Mouse (Mus musculus) forebrain, embryonic 12.5 days (tissue): ENCODE measurements around the gene Gm8857. TPM values are rescaled to one million over a fixed set of nuclear protein-coding genes. Genes with fewer than 3 reads are reported as not detected.
"Not testable (repeated sequence)": the region's sequence is repeated elsewhere in the genome, so short reads cannot be mapped to it uniquely, and the experiment has no call there.

ENCODE experiments used
- ATAC-seq: fragments of 200-750 bp; cut with Nextera tagmentation; 2 replicates; pipeline ENCODE4 v1.8.0; 2017; ENCODE audit warnings: moderate TSS enrichment; ENCODE audit not compliant: low FRiP score
- H3K27ac ChIP-seq: fragments of 300-500 bp; sonication (generic); 2 replicates; pipeline ENCODE4 v1.5.1; 2016; ENCODE audit warnings: mild to moderate bottlenecking
- H3K27me3 ChIP-seq: fragments of 300-500 bp; sonication (generic); 2 replicates; pipeline ENCODE4 v1.6.1; 2016; ENCODE audit warnings: mild to moderate bottlenecking
- H3K36me3 ChIP-seq: fragments of 300-500 bp; sonication (generic); replicated peaks from 2 replicates; pipeline ENCODE4 v1.6.1; 2016; ENCODE audit warnings: mild to moderate bottlenecking
- H3K4me1 ChIP-seq: fragments of 300-500 bp; sonication (generic); 2 replicates; pipeline ENCODE4 v1.6.1; 2016
- H3K4me2 ChIP-seq: fragments of 300-500 bp; sonication (generic); 2 replicates; pipeline ENCODE4 v1.6.1; 2016; ENCODE audit warnings: mild to moderate bottlenecking, moderate library complexity
- H3K4me3 ChIP-seq: fragments of 300-500 bp; sonication (generic); replicated peaks from 2 replicates; pipeline ENCODE4 v1.5.1; 2016; ENCODE audit warnings: mild to moderate bottlenecking
- H3K9ac ChIP-seq: fragments of 300-500 bp; sonication (generic); 2 replicates; pipeline ENCODE4 v1.6.1; 2016; ENCODE audit warnings: mild to moderate bottlenecking
- H3K9me3 ChIP-seq: fragments of 300-500 bp; sonication (generic); 2 replicates; pipeline ENCODE4 v1.6.1; 2016
- WGBS: fragments of 180-500 bp; shearing (Covaris S2); methylation state at CpG from one replicate; pipeline ENCODE4 v1.1.7; 2016; 5-methylcytosine and 5-hydroxymethylcytosine counted together
- polyA plus RNA-seq: library from polyadenylated mRNA; unstranded; fragments of >200 nt; fragmentation: Nextera tagmentation; extraction: Ambion mirVana; gene quantifications from 2 replicates; pipeline ENCODE4 v1.2.1, GENCODE M21; 2016

Gm8857 gene
- polyA plus RNA-seq = not detected in 2 replicates

DNA sequence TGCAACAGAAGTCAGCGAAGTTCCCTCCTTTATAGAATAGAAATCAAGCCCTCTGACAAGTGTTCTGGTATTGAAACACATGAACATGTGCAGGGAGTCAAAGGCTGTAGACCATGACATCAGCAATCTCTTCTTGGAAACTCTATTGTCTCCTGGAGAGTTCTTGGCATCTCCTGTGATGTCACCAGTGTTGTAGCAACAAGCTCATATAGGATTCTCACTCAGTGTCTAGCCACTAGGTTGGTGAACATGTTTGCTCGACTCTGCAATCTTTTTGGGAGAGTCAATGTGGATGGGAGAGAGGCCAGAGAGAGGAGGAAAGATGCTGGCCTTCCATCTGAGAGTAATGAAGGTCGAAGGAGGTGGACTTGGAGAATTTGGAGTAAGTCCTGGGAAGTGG is at the start of gene Gm8857, which contains the start of gene Gm8871:
Gene Gm8857, plus strand, starts transcription at position 303 of the 400 bp plus-strand sequence.
Gene Gm8871, plus strand, starts transcription at position 301 of the 400 bp plus-strand sequence.
- H3K4me3 ChIP-seq, H3K9me3 ChIP-seq, ATAC-seq, H3K4me1 ChIP-seq, H3K4me2 ChIP-seq, H3K27me3 ChIP-seq, H3K9ac ChIP-seq, H3K36me3 ChIP-seq, H3K27ac ChIP-seq: not testable (repeated sequence)
- WGBS = 71% methylated on average over 3 of the region's 3 CpGs

DNA sequence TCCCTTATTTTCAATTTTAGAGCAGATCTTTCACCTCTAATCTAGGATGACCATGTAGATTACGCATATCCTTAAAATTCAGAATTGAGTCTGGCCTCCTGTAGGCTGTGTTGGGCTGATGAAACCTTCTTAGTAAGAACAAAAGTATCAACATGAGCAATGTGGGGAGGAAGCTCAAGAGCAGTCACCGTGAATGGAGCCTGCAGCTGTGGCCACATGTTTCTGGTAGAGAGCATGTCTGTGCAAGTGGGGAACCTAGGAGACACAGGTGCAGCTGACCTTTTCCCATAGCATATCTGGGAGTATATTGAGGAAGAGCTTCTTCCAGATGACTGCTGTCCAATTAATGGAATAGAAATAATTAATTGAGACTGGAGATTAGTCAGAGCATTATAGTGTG is 5.9 kb downstream of the Gm8857 start:
- 94% methylated on average over 2 of the region's 2 CpGs for whole genome bisulfite sequencing
- not testable (repeated sequence) for H3K4me2 ChIP-seq, H3K4me1 ChIP-seq, H3K9me3 ChIP-seq, H3K27ac ChIP-seq, H3K27me3 ChIP-seq, H3K9ac ChIP-seq, H3K36me3 ChIP-seq, ATAC-seq, H3K4me3 ChIP-seq

- H3K4me2 ChIP-seq, ATAC-seq, H3K9ac ChIP-seq, H3K9me3 ChIP-seq, H3K27me3 ChIP-seq, H3K36me3 ChIP-seq, H3K4me3 ChIP-seq, H3K27ac ChIP-seq, H3K4me1 ChIP-seq: not testable (repeated sequence)
- 93% methylated on average over 6 of the region's 8 CpGs for WGBS
These were observed 10.4 kb downstream of the Gm8857 start for GRCm38 (mm10) chr5:10958057-10958456.

Other genes with a start within 250 kb of the Gm8857 start
- not detected in 2 replicates for gene Gm8871, start within 50 bp of the Gm8857 start, polyA plus RNA-seq
- gene Gm8879, start 179.8 kb downstream of the Gm8857 start, polyA plus RNA-seq = not detected in 2 replicates
- not detected in 2 replicates for gene Gm5861, start 235.3 kb downstream of the Gm8857 start, polyA plus RNA-seq